Mouse (Mus musculus): ENCODE results near the gene 2900011O08Rik.

GRCm38 (mm10) chr16:14105891-14106290 is 119.5 kb downstream of the 2900011O08Rik start:
- TF ChIP-seq CTCF (IDR thresholded peaks at IDR 0.05; ENCODE audit: low read depth) (no peak), EP300 (IDR thresholded peaks at IDR 0.05; ENCODE audit: low read depth) (no peak)
